Mouse (Mus musculus) hindbrain, embryonic 11.5 days (tissue): ENCODE measurements around the gene Gm9887. TPM values are rescaled to one million over a fixed set of nuclear protein-coding genes. Genes with fewer than 3 reads are reported as not detected.

ENCODE experiments used
- ATAC-seq: fragments of 200-750 bp; cut with Nextera tagmentation; 2 replicates; pipeline ENCODE4 v1.8.0; 2017; ENCODE audit warnings: mild to moderate bottlenecking, moderate TSS enrichment, moderate library complexity; ENCODE audit not compliant: low FRiP score
- DNase-seq: peaks from one replicate; pipeline ENCODE4 v3.0.0-alpha.2; 2015; ENCODE audit warnings: low spot score
- H3K27ac ChIP-seq: fragments of 300-500 bp; sonication (generic); 2 replicates; pipeline ENCODE4 v1.5.1; 2014; ENCODE audit warnings: mild to moderate bottlenecking, low read depth, low read length
- H3K27me3 ChIP-seq: fragments of 300-500 bp; sonication (generic); 2 replicates; pipeline ENCODE4 v1.6.1; 2014; ENCODE audit warnings: mild to moderate bottlenecking, low read length, moderate library complexity, mixed read lengths; ENCODE audit not compliant: control insufficient read depth, insufficient read depth
- H3K36me3 ChIP-seq: fragments of 300-500 bp; sonication (generic); 2 replicates; pipeline ENCODE4 v1.6.1; 2014; ENCODE audit warnings: mild to moderate bottlenecking, low read length, moderate library complexity, mixed read lengths; ENCODE audit not compliant: control insufficient read depth, insufficient read depth
- H3K4me1 ChIP-seq: fragments of 300-500 bp; sonication (generic); replicated peaks from 2 replicates; pipeline ENCODE4 v1.6.1; 2014; ENCODE audit warnings: low read length, mixed read lengths; ENCODE audit not compliant: control insufficient read depth, insufficient read depth
- H3K4me2 ChIP-seq: fragments of 300-500 bp; sonication (generic); replicated peaks from 2 replicates; pipeline ENCODE4 v1.6.1; 2014; ENCODE audit warnings: mild to moderate bottlenecking, low read depth, low read length
- H3K4me3 ChIP-seq: fragments of 300-500 bp; sonication (generic); 2 replicates; pipeline ENCODE4 v1.5.1; 2014; ENCODE audit warnings: low read depth, low read length
- H3K9ac ChIP-seq: fragments of 300-500 bp; sonication (generic); 2 replicates; pipeline ENCODE4 v1.6.1; 2014; ENCODE audit warnings: low read depth, low read length
- H3K9me3 ChIP-seq: fragments of 300-500 bp; sonication (generic); 2 replicates; pipeline ENCODE4 v1.6.1; 2016; ENCODE audit warnings: low read length; ENCODE audit not compliant: control insufficient read depth
- WGBS: fragments of 180-500 bp; shearing (Covaris S2); extraction: QIAGEN DNeasy Blood & Tissue Kit; methylation state at CpG from one replicate; pipeline ENCODE4 v1.1.7; 2014; 5-methylcytosine and 5-hydroxymethylcytosine counted together
- polyA plus RNA-seq: library from polyadenylated mRNA; unstranded; fragments of >200 nt; fragmentation: Nextera tagmentation; extraction: Ambion mirVana; gene quantifications from 2 replicates; pipeline ENCODE4 v1.2.1, GENCODE M21; 2014

Gene Gm9887
- 1.3 and 2.2 TPM in 2 replicates for polyA plus RNA-seq

GRCm38 (mm10) chr12:69371854-69372671 lies at the start of gene Gm9887, which contains the start of gene Arf6:
Gene Gm9887, minus strand, starts transcription at chr12:69372458.
Gene Arf6, plus strand, starts transcription at chr12:69372150.
- Histone ChIP-seq H3K27ac (peak within 1 kb of the TSS; percentile 71), H3K4me1 (no peaks in the 10 kb centered on the region), H3K27me3 (no peaks in the 10 kb centered on the region), H3K4me2 (peak within 1 kb of the TSS; percentile 84), H3K4me3 (peak within 1 kb of the TSS; percentile 99), H3K9ac (peak within 1 kb of the TSS; percentile 97), H3K9me3 (no peaks in the 10 kb centered on the region), H3K36me3 (no peaks in the 10 kb centered on the region)
- DNase-seq (peak; percentile 99), ATAC-seq (peak; percentile 93)
- WGBS: under 1% methylated on average over 88 of the region's 121 CpGs

GRCm38 (mm10) chr12:69420716-69421115 lies 48.5 kb upstream of the Gm9887 start:
- H3K36me3 ChIP-seq: no peaks in the 10 kb centered on the region
- H3K4me2 ChIP-seq: no peak overlapping the region
- ATAC-seq: no peak
- WGBS: 73% methylated on average over 3 of the region's 3 CpGs
- no peaks in the 10 kb centered on the region for H3K4me1 ChIP-seq
- no peak overlapping the region for H3K9ac ChIP-seq
- no peaks in the 10 kb centered on the region for H3K27me3 ChIP-seq
- no peaks in the 10 kb centered on the region for H3K9me3 ChIP-seq
- no peak for DNase-seq
- H3K4me3 ChIP-seq: no peak overlapping the region
- H3K27ac ChIP-seq: no peak overlapping the region

DNA sequence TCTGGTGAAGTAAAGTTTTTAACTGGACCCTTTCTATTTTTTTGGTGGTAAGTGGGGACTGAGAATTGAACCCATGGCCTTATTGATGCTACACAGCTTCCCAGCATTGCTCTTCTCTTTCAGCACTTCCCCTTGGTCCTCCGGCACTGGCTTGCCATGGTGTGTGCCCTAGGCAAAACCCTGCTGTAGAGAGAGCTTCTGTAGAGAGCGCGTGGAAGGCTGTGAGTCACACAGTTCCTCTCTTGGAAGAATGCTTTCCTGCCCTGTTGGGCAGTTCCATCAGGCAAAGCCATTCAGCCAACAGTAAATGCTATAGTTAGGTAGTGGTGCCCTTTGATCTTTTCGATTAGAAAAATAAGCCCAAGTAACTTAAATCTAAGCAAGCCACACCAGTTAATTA lies 47.3 kb upstream of the Gm9887 start:
- no peak overlapping the region for H3K4me3 ChIP-seq
- no peak overlapping the region for H3K9ac ChIP-seq
- H3K36me3 ChIP-seq: no peaks in the 10 kb centered on the region
- ATAC-seq (no peak), DNase-seq (no peak)
- H3K4me1 ChIP-seq: no peaks in the 10 kb centered on the region
- no peak overlapping the region for H3K27ac ChIP-seq
- H3K9me3 ChIP-seq: no peaks in the 10 kb centered on the region
- H3K27me3 ChIP-seq: no peaks in the 10 kb centered on the region
- H3K4me2 ChIP-seq: no peak overlapping the region
- 92% methylated on average over 4 of the region's 4 CpGs for whole genome bisulfite sequencing

DNA sequence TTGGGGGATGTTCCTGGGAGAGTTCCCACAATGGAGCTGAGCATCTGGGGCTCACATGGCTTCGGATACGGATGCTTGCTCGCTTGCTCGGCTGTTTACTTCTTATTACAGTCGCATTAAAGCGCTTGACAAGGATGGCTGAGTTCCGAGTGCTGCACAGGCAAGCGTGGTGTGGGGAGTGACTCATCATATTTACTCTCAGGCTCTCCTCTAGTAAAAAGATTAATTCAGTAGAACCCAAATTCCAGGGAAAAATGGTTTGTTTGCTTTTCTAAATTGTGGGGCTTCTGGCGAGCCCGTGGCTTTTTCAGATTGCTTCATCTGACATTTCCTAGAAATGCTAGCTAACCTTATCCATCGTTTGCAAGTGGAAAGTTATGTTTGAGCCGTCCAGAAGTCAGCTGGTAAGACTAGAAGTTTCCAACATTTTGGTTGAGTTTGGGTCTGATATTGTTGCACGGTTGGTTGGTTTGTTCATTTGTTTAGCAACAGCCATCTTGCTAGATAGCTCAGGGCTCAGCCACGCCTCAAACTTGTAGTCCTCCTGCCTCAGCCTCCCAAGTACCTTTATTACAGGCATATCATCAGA lies 46.9 kb upstream of the Gm9887 start:
- no peak overlapping the region for H3K27ac ChIP-seq
- H3K9me3 ChIP-seq: no peaks in the 10 kb centered on the region
- no peak for ATAC-seq
- H3K4me2 ChIP-seq: no peak overlapping the region
- DNase-seq: no peak
- H3K4me1 ChIP-seq: no peaks in the 10 kb centered on the region
- H3K36me3 ChIP-seq: no peaks in the 10 kb centered on the region
- no peak overlapping the region for H3K9ac ChIP-seq
- 90% methylated on average over 14 of the region's 14 CpGs for WGBS
- no peaks in the 10 kb centered on the region for H3K27me3 ChIP-seq
- no peak overlapping the region for H3K4me3 ChIP-seq

- no peak overlapping the region for H3K27ac ChIP-seq
- H3K4me3 ChIP-seq: no peak overlapping the region
- no peaks in the 10 kb centered on the region for H3K36me3 ChIP-seq
- H3K27me3 ChIP-seq: no peaks in the 10 kb centered on the region
- WGBS: 90% methylated on average over 13 of the region's 13 CpGs
- H3K4me2 ChIP-seq: no peak overlapping the region
- H3K9me3 ChIP-seq: no peaks in the 10 kb centered on the region
- no peaks in the 10 kb centered on the region for H3K4me1 ChIP-seq
- ATAC-seq: no peak
- DNase-seq: no peak
- H3K9ac ChIP-seq: no peak overlapping the region
Measured at GRCm38 (mm10) chr12:69418606-69419005, 46.3 kb upstream of the Gm9887 start.

DNA sequence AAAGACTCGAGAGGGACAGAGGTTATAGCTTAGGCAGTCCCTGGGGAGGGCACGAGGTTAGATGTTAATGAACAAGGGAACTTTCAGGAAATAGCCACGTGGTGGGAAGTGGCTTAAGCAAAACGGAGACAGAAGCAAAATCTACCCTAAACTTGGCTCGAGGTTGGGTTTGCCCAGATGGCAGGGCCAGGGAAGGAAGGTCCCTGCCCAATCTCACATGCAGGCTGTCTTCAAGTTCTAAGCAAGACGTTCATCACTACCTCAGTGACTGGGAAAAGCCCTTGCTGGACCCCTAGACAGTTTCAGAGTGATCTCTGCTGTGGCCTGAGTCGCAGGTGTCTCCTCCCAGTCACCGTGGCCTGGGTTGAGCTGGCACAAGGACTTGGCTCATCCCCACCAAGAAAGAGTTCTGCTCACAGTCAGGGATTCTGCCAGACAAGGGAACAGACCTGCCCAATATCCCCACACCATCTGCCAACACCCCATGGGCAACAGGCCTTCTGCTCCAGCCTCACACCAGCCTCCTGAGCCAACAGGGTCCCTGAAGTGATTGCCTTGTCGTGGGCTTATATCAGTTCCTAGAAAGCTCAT lies 45.5 kb upstream of the Gm9887 start:
- H3K36me3 ChIP-seq: no peaks in the 10 kb centered on the region
- no peak overlapping the region for H3K4me2 ChIP-seq
- no peaks in the 10 kb centered on the region for H3K27me3 ChIP-seq
- no peaks in the 10 kb centered on the region for H3K4me1 ChIP-seq
- DNase-seq: no peak
- ATAC-seq: no peak
- H3K27ac ChIP-seq: no peak overlapping the region
- no peak overlapping the region for H3K4me3 ChIP-seq
- no peak overlapping the region for H3K9ac ChIP-seq
- 65% methylated on average over 9 of the region's 9 CpGs for WGBS
- H3K9me3 ChIP-seq: no peaks in the 10 kb centered on the region

DNA sequence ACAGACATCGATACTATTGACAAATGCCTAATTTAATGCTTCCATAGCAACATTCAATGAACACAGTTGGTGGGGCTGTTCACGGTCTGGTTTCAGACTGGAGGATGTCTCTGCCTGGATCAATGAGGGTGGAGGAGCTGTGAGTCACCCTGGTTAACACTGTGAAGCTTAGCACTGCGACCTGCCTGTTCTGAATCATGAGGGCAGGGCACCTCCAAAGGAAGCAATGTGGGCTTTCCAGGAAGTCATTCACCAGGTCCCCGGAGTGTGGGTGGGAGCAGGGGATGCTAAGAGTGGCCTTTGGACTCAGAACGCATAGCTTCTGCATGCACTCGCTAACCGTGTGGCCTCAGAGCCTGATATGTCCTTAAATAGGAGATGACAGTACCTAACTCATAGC lies 44.5 kb upstream of the Gm9887 start:
- DNase-seq (no peak), ATAC-seq (no peak)
- H3K9me3 ChIP-seq: no peaks in the 10 kb centered on the region
- WGBS: 71% methylated on average over 7 of the region's 7 CpGs
- no peak overlapping the region for H3K27ac ChIP-seq
- no peak overlapping the region for H3K4me3 ChIP-seq
- no peak overlapping the region for H3K9ac ChIP-seq
- no peaks in the 10 kb centered on the region for H3K27me3 ChIP-seq
- H3K4me1 ChIP-seq: no peaks in the 10 kb centered on the region
- H3K36me3 ChIP-seq: no peaks in the 10 kb centered on the region
- H3K4me2 ChIP-seq: no peak overlapping the region

- Histone ChIP-seq H3K4me1 (no peaks in the 10 kb centered on the region), H3K4me2 (no peak overlapping the region), H3K36me3 (no peaks in the 10 kb centered on the region), H3K27me3 (no peaks in the 10 kb centered on the region), H3K9me3 (no peaks in the 10 kb centered on the region), H3K9ac (no peak overlapping the region), H3K27ac (no peak overlapping the region), H3K4me3 (no peak overlapping the region)
- ATAC-seq: no peak
- no peak for DNase-seq
- 71% methylated on average over 4 of the region's 4 CpGs for WGBS
Measured at GRCm38 (mm10) chr12:69414826-69415572, 42.7 kb upstream of the Gm9887 start.
